Mouse (Mus musculus) granulocyte monocyte progenitor cell, adult 5-6 weeks (primary cell): Measurements from ENCODE around the gene Sgms2. TPM values are rescaled to one million over a fixed set of nuclear protein-coding genes. Genes with fewer than 3 reads are reported as not detected.

Source experiments
- ATAC-seq: replicated peaks from 2 replicates; pipeline ENCODE4 v1.8.0; 2016; ENCODE audit warnings: mild to moderate bottlenecking, moderate TSS enrichment, inconsistent platforms; ENCODE audit not compliant: poor library complexity, severe bottlenecking
- total RNA-seq, 2 experiments: library from RNA; stranded (forward) in 1 of 2; stranded (reverse) in 1 of 2; fragments of 200-712, 200-1000 nt in 1 of 2; fragments of >200 nt in 1 of 2; fragmentation: Nextera tagmentation in 1 of 2; gene quantifications; 2 replicates each; pipeline ENCODE4 v1.2.3; 2014 to 2017

Sgms2 gene
- total RNA-seq, 2 experiments from 2014 or later: 35.8 to 53.1 TPM

- ATAC-seq: peak; percentile 54
Measured at GRCm38 (mm10) chr3:131271157-131271556, 220.1 kb downstream of the Sgms2 start.

- ATAC-seq: no peak
Measured at GRCm38 (mm10) chr3:131270381-131270780, 220.8 kb downstream of the Sgms2 start.

Other genes starting within 250 kb of the Sgms2 start
- gene Hadh, start 219.3 kb downstream of the Sgms2 start, total RNA-seq (2014; fragmentation: Nextera tagmentation): 57.0 and 60.6 TPM in 2 replicates
- 73.5 and 74.7 TPM in 2 replicates for gene Hadh, start 219.3 kb downstream of the Sgms2 start, total RNA-seq (2017)
- gene Cyp2u1, start 188.2 kb downstream of the Sgms2 start, total RNA-seq (2014; fragmentation: Nextera tagmentation): 0.06 TPM in 1 of 2 replicates, not detected in the other
- 0.15 and 0.78 TPM in 2 replicates for gene Cyp2u1, start 188.2 kb downstream of the Sgms2 start, total RNA-seq (2017)
- 15.4 and 19.6 TPM in 2 replicates for gene Papss1, start 73.4 kb upstream of the Sgms2 start, total RNA-seq (2014; fragmentation: Nextera tagmentation)
- gene Papss1, start 73.4 kb upstream of the Sgms2 start, total RNA-seq (2017): 25.3 and 29.0 TPM in 2 replicates